Mouse (Mus musculus) lung, embryonic 14.5 days (tissue): ENCODE data around the gene Myo1a. TPM values are rescaled to one million over a fixed set of nuclear protein-coding genes. Genes with fewer than 3 reads are reported as not detected.
A peak's percentile ranks its signal among the peaks of the same experiment; 100 is the strongest.

Source experiments
- ATAC-seq: fragments of 200-750 bp; cut with Nextera tagmentation; 2 replicates; pipeline ENCODE4 v1.8.0; 2017; ENCODE audit warnings: mild to moderate bottlenecking, moderate TSS enrichment, moderate library complexity; ENCODE audit not compliant: insufficient read depth
- DNase-seq: peaks from one replicate; pipeline ENCODE4 v3.0.0-alpha.2; 2015
- H3K27ac ChIP-seq: fragments of 300-500 bp; sonication (generic); 2 replicates; pipeline ENCODE4 v1.5.1; 2014; ENCODE audit warnings: low read depth, mild to moderate bottlenecking, moderate library complexity
- H3K27me3 ChIP-seq: fragments of 300-500 bp; sonication (generic); 2 replicates; pipeline ENCODE4 v1.6.1; 2014; ENCODE audit warnings: low read length, control low read depth; ENCODE audit not compliant: insufficient read depth
- H3K36me3 ChIP-seq: fragments of 300-500 bp; sonication (generic); 2 replicates; pipeline ENCODE4 v1.6.1; 2014; ENCODE audit warnings: control low read depth; ENCODE audit not compliant: insufficient read depth
- H3K4me1 ChIP-seq: fragments of 300-500 bp; sonication (generic); 2 replicates; pipeline ENCODE4 v1.6.1; 2014; ENCODE audit warnings: antibody characterized with exemption, control low read depth; ENCODE audit not compliant: insufficient read depth
- H3K4me2 ChIP-seq: fragments of 300-500 bp; sonication (generic); 2 replicates; pipeline ENCODE4 v1.6.1; 2014; ENCODE audit warnings: mild to moderate bottlenecking
- H3K4me3 ChIP-seq: fragments of 300-500 bp; sonication (generic); 2 replicates; pipeline ENCODE4 v1.5.1; 2014; ENCODE audit warnings: low read depth, low read length
- H3K9ac ChIP-seq: fragments of 300-500 bp; sonication (generic); 2 replicates; pipeline ENCODE4 v1.6.1; 2014
- H3K9me3 ChIP-seq: fragments of 300-500 bp; sonication (generic); 2 replicates; pipeline ENCODE4 v1.6.1; 2016; ENCODE audit warnings: low read depth, low read length, control low read depth
- CTCF ChIP-seq: IDR thresholded peaks from 2 replicates; pipeline ENCODE4 v1.5.1; 2016; ENCODE audit warnings: antibody characterized with exemption, low read depth
- WGBS: fragments of 180-500 bp; shearing (Covaris S2); extraction: QIAGEN DNeasy Blood & Tissue Kit; methylation state at CpG from one replicate; pipeline ENCODE4 v1.1.7; 2014; 5-methylcytosine and 5-hydroxymethylcytosine counted together
- polyA plus RNA-seq: library from polyadenylated mRNA; unstranded; fragments of >200 nt; fragmentation: Nextera tagmentation; extraction: Ambion mirVana; gene quantifications from 2 replicates; pipeline ENCODE4 v1.2.1, GENCODE M21; 2014

Myo1a gene
- polyA plus RNA-seq, 1 experiment from 2014 or later = 0.28 TPM

- no peaks in the 10 kb centered on the region for H3K27me3 ChIP-seq
- peak overlapping the region; percentile 88 for H3K4me2 ChIP-seq
- no peak overlapping the region for H3K4me3 ChIP-seq
- H3K27ac ChIP-seq = peak overlapping the region; percentile 91
- no peaks in the 10 kb centered on the region for H3K9me3 ChIP-seq
- H3K36me3 ChIP-seq = peaks cover 49% of the 10 kb centered on the region
- ATAC-seq (no peak), DNase-seq (peak; percentile 54)
- H3K9ac ChIP-seq = no peak overlapping the region
- TF ChIP-seq CTCF = no peak
- WGBS = 25% methylated on average over 5 of the region's 5 CpGs
- H3K4me1 ChIP-seq = peaks cover 31% of the 10 kb centered on the region
These were observed 41.4 kb upstream of the Myo1a start for GRCm38 (mm10) chr10:127663590-127663989.

DNA sequence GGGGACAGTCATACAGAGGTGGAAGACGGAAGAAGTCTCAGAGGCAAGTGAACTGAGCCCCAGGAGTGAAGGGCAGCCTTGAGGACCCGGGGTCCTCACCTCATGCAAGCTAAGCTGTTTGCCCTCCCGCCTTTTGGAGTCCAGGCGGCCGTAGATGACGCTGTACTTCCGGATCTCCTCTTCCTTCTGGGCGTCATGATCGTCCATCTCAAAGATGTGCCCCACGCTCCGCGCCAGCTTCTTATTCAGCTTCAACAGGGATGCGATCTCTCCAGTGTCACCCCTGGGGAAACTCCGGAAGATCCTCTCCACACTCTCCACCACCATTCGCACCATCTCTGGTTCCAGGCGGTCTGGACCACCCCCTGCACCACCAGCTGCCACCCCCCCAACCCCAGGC, 40.8 kb upstream of the Myo1a start:
- peak overlapping the region; percentile 77; the same call in 1 of the 2 replicates for H3K9ac ChIP-seq
- TF ChIP-seq CTCF = no peak
- ATAC-seq = no peak

GRCm38 (mm10) chr10:127664891-127665290, 40.1 kb upstream of the Myo1a start:
- WGBS = 32% methylated on average over 13 of the region's 13 CpGs
- no peak for TF ChIP-seq CTCF
- Histone ChIP-seq H3K4me1 (peaks cover 37% of the 10 kb centered on the region), H3K36me3 (peaks cover 44% of the 10 kb centered on the region), H3K27me3 (no peaks in the 10 kb centered on the region), H3K9ac (peak overlapping the region; percentile 77), H3K4me2 (peak overlapping the region; percentile 88), H3K9me3 (no peaks in the 10 kb centered on the region), H3K4me3 (peak overlapping the region; percentile 75), H3K27ac (no peak overlapping the region)
- ATAC-seq = no peak
- no peak for DNase-seq

More for the DNA sequence above, 40.8 kb upstream of the Myo1a start:
- peaks cover 49% of the 10 kb centered on the region for H3K36me3 ChIP-seq
- H3K4me1 ChIP-seq = peaks cover 31% of the 10 kb centered on the region
- no peaks in the 10 kb centered on the region for H3K9me3 ChIP-seq
- peak overlapping the region; percentile 75; the same call in 1 of the 2 replicates for H3K4me3 ChIP-seq
- WGBS = 33% methylated on average over 16 of the region's 16 CpGs
- H3K27ac ChIP-seq = 0 out of 2 replicates have a peak overlapping the region, but pooled peaks have one; percentile 10
- peak overlapping the region; percentile 88 for H3K4me2 ChIP-seq
- H3K27me3 ChIP-seq = no peaks in the 10 kb centered on the region
- no peak for DNase-seq

DNA sequence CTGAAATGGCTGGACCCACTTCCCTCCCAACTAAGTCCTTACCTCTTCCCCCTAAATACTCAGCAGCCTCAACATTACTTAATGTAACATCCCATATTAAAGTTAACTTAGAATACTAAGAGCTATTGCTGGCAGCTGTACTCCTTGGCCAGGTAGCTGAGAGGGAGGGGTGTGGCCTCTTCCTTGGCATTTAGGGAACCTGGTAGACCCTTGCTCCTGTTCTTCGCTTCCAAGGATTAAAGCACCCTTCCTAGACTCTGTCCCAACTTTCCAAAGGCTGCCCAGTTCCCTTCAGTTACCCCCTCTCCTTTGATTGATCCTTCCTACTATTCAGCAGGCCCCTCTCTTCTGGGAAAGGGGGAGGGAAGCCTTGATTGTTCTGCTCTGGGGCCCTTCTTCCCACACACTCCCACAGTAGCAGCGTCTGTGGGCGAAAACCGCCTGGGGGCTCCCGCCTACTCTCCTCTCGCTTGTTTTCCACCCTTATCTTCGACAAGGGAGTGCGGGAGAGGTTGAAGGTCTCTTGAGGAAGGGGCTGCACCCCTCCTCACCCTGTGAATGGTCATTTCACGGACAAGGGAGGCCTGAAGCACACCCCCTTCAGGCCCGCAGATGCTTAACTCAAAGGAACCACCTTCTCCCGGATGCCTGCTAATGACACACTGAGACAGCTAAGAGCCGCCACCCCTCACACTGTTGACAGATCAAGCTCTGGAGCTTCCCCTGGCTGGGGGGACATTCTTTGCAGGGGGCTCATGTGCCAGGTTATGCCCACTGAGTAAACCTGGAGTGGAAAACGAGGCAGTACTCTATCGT, 39.4 kb upstream of the Myo1a start:
- peak overlapping the region; percentile 77 for H3K9ac ChIP-seq
- peak overlapping the region; percentile 98 for H3K27ac ChIP-seq
- 0 out of 2 replicates have a peak, but pooled peaks have one; percentile 13 for TF ChIP-seq CTCF
- 7% methylated on average over 14 of the region's 14 CpGs for WGBS
- H3K4me3 ChIP-seq = peak overlapping the region; percentile 75
- ATAC-seq (no peak), DNase-seq (peak; percentile 59)
- H3K4me2 ChIP-seq = peak overlapping the region; percentile 88
- H3K4me1 ChIP-seq = peaks cover 37% of the 10 kb centered on the region
- no peaks in the 10 kb centered on the region for H3K9me3 ChIP-seq
- H3K27me3 ChIP-seq = no peaks in the 10 kb centered on the region
- peaks cover 38% of the 10 kb centered on the region for H3K36me3 ChIP-seq

DNA sequence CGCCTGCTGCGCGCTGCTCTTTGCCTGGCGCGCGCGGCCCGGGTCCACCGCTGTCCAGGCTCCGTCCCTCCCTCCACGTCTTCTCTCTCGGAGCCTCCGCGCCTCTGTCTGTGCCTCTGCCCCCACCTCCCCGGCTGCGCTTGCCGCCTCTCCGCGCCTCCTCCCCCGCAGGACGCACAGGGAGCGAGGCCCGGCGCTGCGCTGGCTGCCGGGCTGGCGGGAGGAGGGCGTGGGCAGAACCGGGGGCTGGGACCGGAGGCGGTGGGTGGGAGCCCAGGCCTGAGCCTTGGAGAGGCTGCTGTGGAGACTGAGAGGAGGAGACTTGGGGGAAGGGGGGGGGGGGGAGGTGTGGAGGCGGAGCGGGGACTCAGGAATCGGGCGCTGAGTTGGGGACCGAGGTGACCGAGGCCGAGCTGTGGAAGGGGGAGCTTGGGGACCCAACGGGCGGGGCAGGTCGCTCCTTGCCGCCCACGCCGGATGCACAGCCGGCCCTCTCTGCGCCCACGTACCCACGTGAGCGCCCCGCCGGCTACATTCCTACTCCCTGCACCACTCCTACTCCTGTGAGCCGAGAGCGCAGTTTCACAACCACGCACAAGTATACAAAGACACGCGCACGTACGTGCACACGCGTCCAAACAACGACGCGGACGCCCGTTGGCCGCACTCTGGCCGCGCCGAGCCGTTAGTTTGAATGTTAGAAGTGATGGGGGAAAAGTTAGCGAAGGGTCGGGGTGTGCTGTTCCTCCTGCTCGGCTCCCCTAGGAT, 38.3 kb upstream of the Myo1a start, which contains the start of gene Nemp1:
Nemp1 (plus strand) TSS at position 401 of the 768 bp plus-strand sequence.
- TF ChIP-seq CTCF = no peak
- H3K27ac ChIP-seq = peak within 1 kb of the TSS; percentile 98
- H3K9me3 ChIP-seq = no peaks in the 10 kb centered on the region
- H3K9ac ChIP-seq = peak within 1 kb of the TSS; percentile 77
- H3K4me1 ChIP-seq = peaks cover 32% of the 10 kb centered on the region
- under 1% methylated on average over 72 of the region's 73 CpGs for WGBS
- peak within 1 kb of the TSS; percentile 75 for H3K4me3 ChIP-seq
- DNase-seq (peak; percentile 88), ATAC-seq (peak; percentile 69)
- H3K36me3 ChIP-seq = peaks cover 27% of the 10 kb centered on the region
- no peaks in the 10 kb centered on the region for H3K27me3 ChIP-seq
- peak within 1 kb of the TSS; percentile 88 for H3K4me2 ChIP-seq

DNA sequence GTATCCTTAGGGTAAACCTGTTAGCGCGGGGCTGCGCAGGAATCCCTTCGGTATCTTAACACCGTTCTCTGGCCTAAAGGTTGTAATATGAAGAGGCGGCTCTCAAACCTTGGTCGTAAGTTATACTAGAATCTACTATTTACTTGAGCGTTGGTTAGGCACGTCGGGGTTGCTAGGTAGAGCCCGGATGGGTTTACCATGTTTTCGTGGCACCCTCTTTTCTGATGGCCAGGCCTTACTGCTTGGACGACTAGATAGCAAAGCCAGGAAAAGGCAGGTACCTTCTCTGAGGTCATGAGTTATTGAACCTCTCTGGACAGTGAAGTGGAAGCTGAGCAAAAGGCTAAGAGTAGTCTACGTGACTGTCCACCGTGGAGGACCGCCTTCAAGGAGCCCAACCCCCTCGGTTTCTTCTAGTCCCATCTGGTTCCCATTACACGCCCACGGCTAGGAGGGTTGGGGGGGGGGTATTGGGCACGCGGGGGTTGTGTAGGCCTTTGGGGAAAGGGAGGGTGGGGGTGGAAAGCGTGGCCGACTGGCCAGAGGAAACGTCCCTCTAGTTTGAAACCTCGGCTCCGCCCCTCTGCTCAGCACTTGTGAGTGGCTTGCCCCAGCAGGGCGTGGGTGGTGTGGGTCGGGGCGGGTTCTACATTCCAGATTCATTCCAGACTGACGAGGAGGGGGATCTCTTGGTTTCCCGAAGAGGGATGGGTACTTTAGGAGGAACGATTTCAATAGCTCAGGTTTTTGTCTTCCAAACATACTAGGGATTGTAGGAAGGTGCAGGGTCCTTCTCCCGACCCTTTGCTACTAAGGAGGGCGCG, 37.5 kb upstream of the Myo1a start:
- peak overlapping the region; percentile 98 for H3K27ac ChIP-seq
- peak; percentile 93 for DNase-seq
- H3K4me1 ChIP-seq = peaks cover 27% of the 10 kb centered on the region
- TF ChIP-seq CTCF = no peak
- H3K4me2 ChIP-seq = peak overlapping the region; percentile 88
- H3K4me3 ChIP-seq = peak overlapping the region; percentile 75
- ATAC-seq = peak; percentile 63
- no peaks in the 10 kb centered on the region for H3K9me3 ChIP-seq
- H3K9ac ChIP-seq = peak overlapping the region; percentile 77
- no peaks in the 10 kb centered on the region for H3K27me3 ChIP-seq
- peaks cover 26% of the 10 kb centered on the region for H3K36me3 ChIP-seq
- under 1% methylated on average over 35 of the region's 35 CpGs for WGBS
